Mouse (Mus musculus): Measurements from ENCODE around the gene Tbc1d1. TPM values are rescaled to one million over a fixed set of nuclear protein-coding genes. Genes with fewer than 3 reads are reported as not detected.

Tbc1d1 gene
- polyA plus RNA-seq, 1 experiment from 2014 or later: 11.6 TPM

DNA sequence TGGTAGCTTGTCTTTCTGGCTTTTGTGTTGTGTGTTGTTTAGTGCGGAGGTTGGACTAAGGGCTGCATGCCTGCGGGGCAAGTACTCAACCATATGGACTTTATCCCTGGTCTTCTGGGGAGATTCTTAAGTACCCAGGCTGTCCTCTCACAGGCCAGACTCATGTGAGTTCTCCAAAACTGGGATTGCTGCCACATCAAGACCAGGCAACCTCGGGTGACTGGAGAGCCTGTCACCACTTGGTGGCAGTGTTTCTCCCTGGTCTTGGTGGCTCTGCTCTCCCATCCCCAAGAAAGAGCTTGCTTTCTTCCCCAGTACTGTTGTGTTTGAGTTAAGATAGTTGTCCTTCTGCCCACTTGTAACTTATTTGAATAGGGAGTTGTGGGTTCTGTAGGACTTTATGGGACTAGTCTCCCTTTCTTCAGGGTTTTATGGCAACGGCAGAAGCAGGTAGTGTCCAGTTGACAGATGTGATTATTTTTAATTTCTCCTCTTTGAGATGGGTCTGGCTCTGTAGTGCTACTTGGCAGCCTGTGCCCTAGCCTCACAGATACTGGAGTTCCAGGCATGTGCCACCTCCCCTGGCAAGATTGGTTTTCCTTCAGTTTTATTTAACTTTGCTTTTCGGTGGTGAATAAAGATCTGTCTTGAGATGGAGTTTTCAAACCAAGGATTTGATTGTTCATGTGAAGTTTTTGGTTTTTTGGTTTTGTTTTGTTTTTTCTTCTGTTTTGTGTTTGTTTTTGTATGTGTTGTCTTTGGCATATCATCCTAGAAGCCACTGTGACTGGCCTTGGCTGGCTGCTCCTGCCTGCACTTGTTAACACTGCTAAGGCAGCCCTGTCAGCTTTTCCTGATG, 133.3 kb downstream of the Tbc1d1 start:
- no peak overlapping the region for H3K9ac ChIP-seq (ENCODE audit: low read length)
- no peaks in the 10 kb centered on the region for H3K27me3 ChIP-seq (replicated peaks; ENCODE audit: control insufficient read depth, insufficient read depth, low read length)
- peaks cover 19% of the 10 kb centered on the region for H3K36me3 ChIP-seq (ENCODE audit: control insufficient read depth, insufficient read depth, low read length)
- no peaks in the 10 kb centered on the region for H3K9me3 ChIP-seq (replicated peaks; ENCODE audit: control insufficient read depth, low read length)
- H3K4me2 ChIP-seq (ENCODE audit: low read length): no peak overlapping the region
- DNase-seq (ENCODE audit: low spot score) (peak; percentile 88), ATAC-seq (peak; percentile 75)
- H3K4me1 ChIP-seq (ENCODE audit: control insufficient read depth, insufficient read depth, low read length): no peaks in the 10 kb centered on the region
- H3K27ac ChIP-seq (ENCODE audit: low read depth, low read length): no peak overlapping the region
- no peak overlapping the region for H3K4me3 ChIP-seq (ENCODE audit: low read depth, low read length)
- WGBS: 60% methylated on average over 5 of the region's 5 CpGs

DNA sequence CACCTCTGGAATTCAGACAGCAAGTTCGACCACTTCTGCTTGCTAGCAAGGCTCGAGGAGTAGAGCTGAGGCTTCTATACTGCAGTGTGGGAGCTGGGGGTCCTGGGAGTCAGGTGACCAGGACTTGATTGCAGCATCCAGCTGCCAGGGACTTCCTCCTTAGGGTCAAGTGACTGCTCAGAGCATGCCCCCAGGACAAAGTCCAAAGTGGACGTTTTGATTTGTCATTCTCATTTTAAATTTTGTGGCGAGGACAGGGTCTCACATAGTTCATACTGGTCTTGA, 133.9 kb downstream of the Tbc1d1 start:
- Histone ChIP-seq H3K36me3 (ENCODE audit: control insufficient read depth, insufficient read depth, low read length) (peaks cover 20% of the 10 kb centered on the region), H3K27me3 (replicated peaks; ENCODE audit: control insufficient read depth, insufficient read depth, low read length) (no peaks in the 10 kb centered on the region), H3K27ac (ENCODE audit: low read depth, low read length) (no peak overlapping the region), H3K4me1 (ENCODE audit: control insufficient read depth, insufficient read depth, low read length) (no peaks in the 10 kb centered on the region), H3K4me2 (ENCODE audit: low read length) (no peak overlapping the region), H3K9ac (ENCODE audit: low read length) (no peak overlapping the region), H3K4me3 (ENCODE audit: low read depth, low read length) (no peak overlapping the region), H3K9me3 (replicated peaks; ENCODE audit: control insufficient read depth, low read length) (no peaks in the 10 kb centered on the region)
- no peak for DNase-seq (ENCODE audit: low spot score)
- WGBS: 71% methylated on average over 4 of the region's 4 CpGs
- ATAC-seq: no peak

DNA sequence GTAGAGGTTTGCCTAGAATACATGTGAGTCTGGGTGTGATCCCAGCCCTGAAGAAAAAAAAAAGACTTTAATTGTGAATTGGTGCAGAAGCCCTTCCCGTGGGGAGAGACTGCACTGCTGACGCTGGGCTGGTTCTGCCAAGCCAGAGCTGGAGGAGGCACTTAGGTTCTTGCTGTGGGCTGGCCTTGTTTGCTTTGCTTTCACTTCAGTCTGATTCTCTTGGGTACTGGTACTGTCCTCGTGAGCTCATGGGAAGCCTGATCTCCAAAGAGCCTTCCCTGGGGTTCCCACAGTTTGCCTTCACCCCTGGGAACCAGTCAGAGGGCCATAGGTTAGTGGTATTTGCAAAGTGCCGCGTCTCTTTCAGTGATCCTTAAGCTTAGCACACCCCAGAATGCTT, 135.6 kb downstream of the Tbc1d1 start:
- no peak overlapping the region for H3K9ac ChIP-seq (ENCODE audit: low read length)
- H3K27me3 ChIP-seq (replicated peaks; ENCODE audit: control insufficient read depth, insufficient read depth, low read length): no peaks in the 10 kb centered on the region
- no peak overlapping the region for H3K4me2 ChIP-seq (ENCODE audit: low read length)
- ATAC-seq (no peak), DNase-seq (ENCODE audit: low spot score) (no peak)
- peaks cover 13% of the 10 kb centered on the region; the same call in 1 of the 2 replicates for H3K36me3 ChIP-seq (ENCODE audit: control insufficient read depth, insufficient read depth, low read length)
- H3K27ac ChIP-seq (ENCODE audit: low read depth, low read length): no peak overlapping the region
- H3K4me1 ChIP-seq (ENCODE audit: control insufficient read depth, insufficient read depth, low read length): no peaks in the 10 kb centered on the region
- 75% methylated on average over 5 of the region's 5 CpGs for WGBS
- no peak overlapping the region for H3K4me3 ChIP-seq (ENCODE audit: low read depth, low read length)
- H3K9me3 ChIP-seq (replicated peaks; ENCODE audit: control insufficient read depth, low read length): no peaks in the 10 kb centered on the region

DNA sequence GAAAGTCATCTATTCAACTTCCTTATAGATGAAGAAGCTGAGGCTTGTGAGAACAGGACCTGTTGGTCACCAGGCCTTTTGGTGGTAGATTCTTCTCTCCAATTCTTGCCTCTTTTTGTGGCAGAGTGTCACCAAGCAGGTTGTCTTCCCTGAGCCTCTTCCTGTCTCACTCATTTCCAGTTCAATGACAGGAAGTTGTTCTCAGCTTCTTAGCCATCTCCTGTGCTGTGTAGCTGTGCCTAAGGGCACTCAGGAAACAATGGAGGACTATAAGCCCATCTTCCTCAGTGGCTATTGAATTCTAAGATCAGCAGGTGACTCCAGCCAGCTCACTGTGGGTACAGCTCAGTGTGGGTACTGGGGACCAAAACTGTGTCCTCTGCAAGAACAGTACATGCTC, 139.5 kb downstream of the Tbc1d1 start:
- Histone ChIP-seq H3K4me1 (ENCODE audit: control insufficient read depth, insufficient read depth, low read length) (no peaks in the 10 kb centered on the region), H3K4me3 (ENCODE audit: low read depth, low read length) (no peak overlapping the region), H3K4me2 (ENCODE audit: low read length) (no peak overlapping the region), H3K9ac (ENCODE audit: low read length) (no peak overlapping the region), H3K27me3 (replicated peaks; ENCODE audit: control insufficient read depth, insufficient read depth, low read length) (no peaks in the 10 kb centered on the region), H3K27ac (ENCODE audit: low read depth, low read length) (no peak overlapping the region), H3K9me3 (replicated peaks; ENCODE audit: control insufficient read depth, low read length) (no peaks in the 10 kb centered on the region), H3K36me3 (ENCODE audit: control insufficient read depth, insufficient read depth, low read length) (0 out of 2 replicates have a peak, but pooled peaks cover 6% of the 10 kb centered on the region)
- no peak for ATAC-seq
- DNase-seq (ENCODE audit: low spot score): no peak

DNA sequence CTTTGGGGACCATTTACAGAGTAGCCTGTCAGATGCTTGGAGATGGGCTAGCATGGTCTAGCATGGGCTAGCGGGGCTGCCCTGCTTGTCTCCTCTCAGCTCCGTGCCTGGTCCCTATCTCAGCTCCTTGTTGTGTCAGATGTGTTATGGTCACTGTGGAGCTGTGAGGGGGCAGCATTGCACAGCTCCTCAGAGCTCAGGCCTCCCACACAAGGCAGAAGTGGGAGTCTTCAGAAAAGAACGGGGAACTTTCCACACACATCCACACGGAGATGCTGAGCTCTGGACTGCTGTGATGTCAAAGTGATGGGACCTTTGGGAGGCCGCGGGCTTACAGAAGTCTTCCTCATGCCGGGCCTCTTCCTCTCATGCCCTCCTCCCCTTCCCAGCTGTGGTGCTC, 140.2 kb downstream of the Tbc1d1 start:
- Histone ChIP-seq H3K36me3 (ENCODE audit: control insufficient read depth, insufficient read depth, low read length) (0 out of 2 replicates have a peak, but pooled peaks cover 6% of the 10 kb centered on the region), H3K9ac (ENCODE audit: low read length) (no peak overlapping the region), H3K4me3 (ENCODE audit: low read depth, low read length) (no peak overlapping the region), H3K4me2 (ENCODE audit: low read length) (no peak overlapping the region), H3K27ac (ENCODE audit: low read depth, low read length) (no peak overlapping the region), H3K27me3 (replicated peaks; ENCODE audit: control insufficient read depth, insufficient read depth, low read length) (no peaks in the 10 kb centered on the region), H3K9me3 (replicated peaks; ENCODE audit: control insufficient read depth, low read length) (no peaks in the 10 kb centered on the region), H3K4me1 (ENCODE audit: control insufficient read depth, insufficient read depth, low read length) (no peaks in the 10 kb centered on the region)
- 91% methylated on average over 7 of the region's 7 CpGs for WGBS
- DNase-seq (ENCODE audit: low spot score) (no peak), ATAC-seq (no peak)

DNA sequence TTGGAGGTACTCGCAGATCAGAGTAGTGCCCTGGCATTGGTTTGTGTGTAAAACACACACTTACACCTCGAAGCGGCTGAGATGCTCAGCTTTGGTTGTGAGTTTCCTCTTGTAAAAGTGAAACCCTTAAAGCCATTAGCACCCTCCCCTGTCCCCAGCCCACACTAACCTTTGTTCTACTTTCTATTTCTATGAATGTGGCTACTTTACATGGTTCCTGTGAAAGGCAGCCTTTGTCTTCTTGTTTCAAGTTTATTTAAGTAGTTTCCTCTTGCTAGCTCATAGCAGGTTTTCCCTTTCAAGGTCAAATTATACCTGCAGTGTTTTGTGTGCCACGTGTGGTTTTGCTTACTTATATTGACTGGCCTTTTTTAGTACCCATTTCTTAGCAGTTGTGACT, 141.0 kb downstream of the Tbc1d1 start:
- no peak overlapping the region for H3K4me2 ChIP-seq (ENCODE audit: low read length)
- H3K4me3 ChIP-seq (ENCODE audit: low read depth, low read length): no peak overlapping the region
- no peaks in the 10 kb centered on the region for H3K27me3 ChIP-seq (replicated peaks; ENCODE audit: control insufficient read depth, insufficient read depth, low read length)
- DNase-seq (ENCODE audit: low spot score): no peak
- H3K27ac ChIP-seq (ENCODE audit: low read depth, low read length): no peak overlapping the region
- H3K9me3 ChIP-seq (replicated peaks; ENCODE audit: control insufficient read depth, low read length): no peaks in the 10 kb centered on the region
- H3K9ac ChIP-seq (ENCODE audit: low read length): no peak overlapping the region
- H3K36me3 ChIP-seq (ENCODE audit: control insufficient read depth, insufficient read depth, low read length): 0 out of 2 replicates have a peak, but pooled peaks cover 6% of the 10 kb centered on the region
- no peaks in the 10 kb centered on the region for H3K4me1 ChIP-seq (ENCODE audit: control insufficient read depth, insufficient read depth, low read length)
- no peak for ATAC-seq
- 79% methylated on average over 4 of the region's 4 CpGs for WGBS

DNA sequence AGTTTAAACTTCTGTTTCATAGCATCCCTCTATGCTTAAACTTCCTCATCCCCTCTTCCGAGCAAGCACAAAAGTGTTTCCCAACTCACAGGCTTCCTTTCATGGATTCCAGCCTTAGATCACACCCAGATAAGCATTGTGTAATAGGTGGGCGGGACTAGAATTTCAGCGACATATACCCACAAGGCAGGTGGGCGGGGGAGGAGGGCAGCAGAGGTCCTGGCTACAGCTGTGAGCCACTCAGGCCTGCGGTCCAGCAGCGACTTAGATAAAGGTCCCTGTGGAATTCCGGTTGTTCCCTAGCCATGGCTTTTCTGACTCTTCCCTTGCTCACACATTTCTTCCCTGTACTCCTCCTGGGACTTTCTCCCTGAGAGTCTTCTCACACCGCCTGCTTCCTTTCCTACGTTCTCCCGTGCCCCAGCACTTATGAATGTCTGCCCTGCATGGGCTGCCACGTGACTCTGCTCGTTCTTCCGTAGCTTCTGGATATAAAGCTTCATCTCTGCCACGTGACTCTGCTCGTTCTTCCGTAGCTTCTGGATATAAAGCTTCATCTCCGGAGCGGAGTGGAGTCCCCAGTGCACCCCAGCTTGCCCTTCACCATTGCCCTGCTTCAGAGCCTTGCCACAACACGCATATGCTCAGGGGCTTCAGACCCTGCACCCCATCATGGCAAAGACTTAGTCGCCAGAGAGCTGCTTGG, 142.4 kb downstream of the Tbc1d1 start:
- Histone ChIP-seq H3K27ac (ENCODE audit: low read depth, low read length) (no peak overlapping the region), H3K9me3 (replicated peaks; ENCODE audit: control insufficient read depth, low read length) (no peaks in the 10 kb centered on the region), H3K9ac (ENCODE audit: low read length) (no peak overlapping the region), H3K36me3 (ENCODE audit: control insufficient read depth, insufficient read depth, low read length) (0 out of 2 replicates have a peak, but pooled peaks cover 6% of the 10 kb centered on the region), H3K4me3 (ENCODE audit: low read depth, low read length) (no peak overlapping the region), H3K27me3 (replicated peaks; ENCODE audit: control insufficient read depth, insufficient read depth, low read length) (no peaks in the 10 kb centered on the region), H3K4me1 (ENCODE audit: control insufficient read depth, insufficient read depth, low read length) (no peaks in the 10 kb centered on the region), H3K4me2 (ENCODE audit: low read length) (peak overlapping the region; percentile 20; the same call in 1 of the 2 replicates)
- no peak for DNase-seq (ENCODE audit: low spot score)
- 0 out of 2 replicates have a peak, but pooled peaks have one; percentile 22 for ATAC-seq
- 53% methylated on average over 20 of the region's 20 CpGs for WGBS

DNA sequence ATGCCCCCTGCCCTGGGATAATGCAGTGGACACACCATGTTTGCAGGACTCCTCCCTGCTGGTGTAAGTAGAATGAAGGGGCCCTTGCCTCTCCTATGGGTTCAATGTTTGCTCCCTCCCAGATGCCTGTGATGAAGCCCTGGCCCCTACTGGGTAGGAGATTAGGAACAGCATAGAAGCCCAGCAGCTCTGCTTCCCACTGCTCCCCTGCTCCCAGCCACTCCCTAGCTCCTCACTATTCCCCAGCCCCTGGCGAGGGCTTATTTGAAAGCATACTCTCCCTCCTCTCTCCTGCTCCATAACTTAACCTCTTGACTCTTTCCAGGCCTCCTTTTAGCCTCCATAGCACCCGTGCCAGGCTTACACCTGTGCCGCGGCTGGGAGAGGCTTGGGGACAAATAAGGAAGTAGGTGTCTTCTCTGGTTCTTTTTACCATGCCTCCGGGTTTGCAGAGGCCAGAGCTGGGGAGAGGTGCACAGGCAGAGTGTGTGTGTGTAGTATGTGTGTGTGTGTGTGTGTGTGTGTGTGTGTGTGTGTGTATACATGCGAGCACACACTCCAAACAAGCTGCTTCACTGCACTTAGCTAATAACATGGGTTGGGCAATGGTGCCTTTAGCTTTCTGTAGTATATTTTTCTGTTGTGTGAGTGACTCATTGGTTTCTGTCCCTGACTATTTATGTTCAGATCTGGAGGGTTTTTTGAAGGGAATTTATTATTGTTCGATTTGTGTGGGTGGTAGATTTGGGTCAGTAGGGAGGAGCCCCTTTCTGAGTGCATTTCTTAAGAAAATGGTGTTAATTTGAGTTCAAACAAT, 143.6 kb downstream of the Tbc1d1 start:
- Histone ChIP-seq H3K9me3 (replicated peaks; ENCODE audit: control insufficient read depth, low read length) (no peaks in the 10 kb centered on the region), H3K4me2 (ENCODE audit: low read length) (no peak overlapping the region), H3K4me3 (ENCODE audit: low read depth, low read length) (no peak overlapping the region), H3K27me3 (replicated peaks; ENCODE audit: control insufficient read depth, insufficient read depth, low read length) (no peaks in the 10 kb centered on the region), H3K27ac (ENCODE audit: low read depth, low read length) (no peak overlapping the region), H3K4me1 (ENCODE audit: control insufficient read depth, insufficient read depth, low read length) (no peaks in the 10 kb centered on the region), H3K9ac (ENCODE audit: low read length) (no peak overlapping the region), H3K36me3 (ENCODE audit: control insufficient read depth, insufficient read depth, low read length) (no peaks in the 10 kb centered on the region)
- ATAC-seq: no peak
- no peak for DNase-seq (ENCODE audit: low spot score)
- 69% methylated on average over 7 of the region's 7 CpGs for WGBS
